Mouse (Mus musculus) kidney, postnatal 14 days (tissue): ENCODE measurements around the gene Rec114.

Experiments
- DNase-seq: peaks from one replicate; pipeline ENCODE4 v3.0.0; 2022; ENCODE audit warnings: mixed read lengths

Rec114 gene

DNA sequence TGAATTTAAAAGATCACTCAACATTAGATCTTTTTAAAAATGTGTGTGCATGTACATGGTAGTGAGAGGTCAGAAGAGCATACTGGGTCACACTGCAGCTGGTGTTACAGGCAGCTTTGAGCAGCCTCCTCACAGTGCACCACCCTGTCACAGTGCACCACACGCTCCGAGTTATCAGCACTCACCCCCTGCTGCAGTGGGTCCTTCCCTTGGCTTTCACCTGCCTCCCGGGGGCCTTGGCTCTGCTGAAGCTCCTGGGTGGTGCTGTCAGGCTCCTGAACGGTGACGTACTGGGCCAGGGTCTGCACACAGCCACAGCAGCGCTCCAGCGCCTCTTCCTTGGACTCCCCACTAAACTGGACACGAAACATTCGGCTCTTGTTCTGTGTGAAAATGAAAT, 83.8 kb downstream of the Rec114 start:
- DNase-seq: no peak

GRCm38 (mm10) chr9:58659331-58659730, 84.4 kb downstream of the Rec114 start:
- no peak for DNase-seq

GRCm38 (mm10) chr9:58658596-58659309, 85.0 kb downstream of the Rec114 start:
- DNase-seq: no peak

GRCm38 (mm10) chr9:58657735-58658512, 85.8 kb downstream of the Rec114 start:
- no peak for DNase-seq

GRCm38 (mm10) chr9:58656824-58657223, 86.9 kb downstream of the Rec114 start:
- DNase-seq: no peak

DNA sequence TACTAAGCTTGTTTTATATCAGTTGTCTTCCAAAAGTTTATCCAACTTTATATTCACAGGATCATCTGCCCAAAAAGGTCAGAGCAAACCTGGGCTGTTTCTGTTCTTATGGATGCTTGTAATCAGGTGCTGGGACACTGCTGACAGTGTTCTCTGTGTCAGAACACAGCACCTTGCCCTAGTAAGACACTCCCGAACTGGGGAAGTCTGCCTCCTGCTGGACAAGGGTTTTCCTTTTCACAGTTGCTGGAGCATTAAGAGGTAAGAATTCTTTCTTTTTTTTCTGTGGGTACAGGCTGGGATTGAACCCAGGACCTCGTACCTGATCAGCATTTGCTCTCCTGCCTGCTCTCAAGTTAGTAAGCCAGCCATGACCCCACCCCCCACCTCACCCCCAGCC, 87.4 kb downstream of the Rec114 start:
- DNase-seq: no peak

DNA sequence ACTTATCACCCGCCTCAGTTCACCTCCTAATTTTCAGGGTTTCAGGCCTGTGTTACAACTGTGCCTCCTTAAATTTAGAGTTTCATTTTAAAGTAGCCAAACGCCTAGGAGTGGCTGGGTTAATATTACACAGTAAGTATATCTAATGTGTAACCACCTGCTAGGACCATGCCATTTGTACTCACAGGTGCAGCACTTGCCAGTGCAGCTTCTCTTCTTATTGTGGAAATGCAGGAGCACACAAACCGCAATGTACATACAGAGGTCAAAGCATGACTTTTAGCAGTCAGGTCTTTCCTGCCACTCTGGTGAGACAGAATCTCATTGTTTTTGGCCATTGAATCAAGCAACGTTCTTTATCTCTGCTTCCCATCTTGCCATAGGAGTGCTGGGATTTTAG, 89.3 kb downstream of the Rec114 start:
- DNase-seq: no peak

GRCm38 (mm10) chr9:58651993-58652392, 91.8 kb downstream of the Rec114 start:
- DNase-seq: peak; percentile 51

DNA sequence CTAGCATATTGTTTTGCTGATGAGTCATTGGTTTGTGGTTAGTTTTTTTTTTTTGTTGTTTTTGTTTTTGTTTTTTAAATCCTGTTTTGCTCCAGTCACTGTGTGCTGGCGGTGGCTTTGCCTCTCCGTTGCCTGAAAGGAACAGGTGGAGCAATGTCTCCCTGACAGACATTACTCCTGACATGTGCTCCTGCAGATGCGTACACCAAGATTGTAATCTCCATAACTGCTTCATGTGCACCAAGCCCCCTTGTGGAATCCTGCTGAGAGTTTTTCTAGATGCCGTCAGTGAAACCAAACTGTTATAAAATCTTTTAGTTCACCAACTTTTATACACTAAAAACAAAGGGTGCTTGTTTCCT, 94.5 kb downstream of the Rec114 start:
- no peak for DNase-seq

DNA sequence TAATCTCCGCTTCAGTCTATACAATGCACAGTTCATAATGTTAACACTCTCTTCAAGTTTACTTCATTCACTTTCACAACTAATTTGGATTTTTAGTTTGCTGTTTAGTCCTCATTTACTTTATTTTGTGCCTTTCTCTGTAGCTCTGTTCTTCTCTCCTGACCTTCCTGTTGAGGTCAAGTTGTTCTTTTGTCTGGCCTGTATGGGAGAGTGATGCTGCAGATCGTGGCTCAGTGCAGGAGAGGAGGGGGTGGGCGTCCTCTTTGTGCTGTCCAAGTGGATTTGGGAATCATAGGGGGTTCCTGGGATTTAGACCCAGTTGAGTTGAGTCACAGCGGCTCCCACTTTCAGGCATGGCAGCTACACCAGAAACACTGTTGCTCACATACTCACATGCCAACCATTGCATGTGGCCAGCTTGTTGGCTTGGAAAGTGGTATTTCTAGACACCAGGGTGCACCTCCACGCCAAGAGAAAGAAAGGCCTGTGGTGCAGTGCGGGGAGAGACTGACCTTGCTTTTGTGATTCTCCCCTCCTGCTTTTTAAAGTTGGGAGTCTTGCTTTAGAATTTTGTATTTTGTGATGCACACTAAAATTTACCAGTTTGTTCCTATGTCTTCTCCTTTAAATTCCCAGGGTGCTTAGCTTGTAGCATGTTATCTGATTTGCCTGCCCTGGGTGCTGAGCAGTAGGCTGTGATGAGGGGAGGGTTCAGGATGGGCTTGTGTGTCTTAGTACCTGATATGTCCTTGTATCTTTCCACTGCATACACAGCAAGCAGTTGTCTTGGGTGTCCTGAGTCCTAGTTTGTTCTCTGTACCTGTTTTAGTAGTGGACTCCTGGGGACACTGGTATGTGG, 95.1 kb downstream of the Rec114 start:
- no peak for DNase-seq

- no peak for DNase-seq
Measured at GRCm38 (mm10) chr9:58630441-58630840, 113.3 kb downstream of the Rec114 start.

DNA sequence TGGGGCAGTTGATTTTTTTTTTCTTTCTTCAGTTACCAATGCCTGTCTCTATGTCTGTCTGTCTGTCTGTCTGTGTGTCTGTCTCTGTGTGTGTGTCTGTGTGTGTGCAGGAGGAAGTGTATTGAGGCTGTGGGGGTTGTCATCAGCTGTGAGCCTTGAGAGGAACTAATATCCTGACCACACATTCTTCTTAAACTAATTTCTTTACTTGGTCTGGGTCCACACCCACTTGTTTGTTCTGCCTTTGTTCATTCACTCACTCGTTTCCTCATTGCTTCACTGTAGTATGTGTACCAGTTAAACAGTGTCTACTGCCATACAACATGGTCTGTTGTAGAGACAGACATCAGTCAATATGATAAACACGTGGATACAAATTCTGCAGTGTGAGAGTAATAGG, 116.6 kb downstream of the Rec114 start:
- no peak for DNase-seq

GRCm38 (mm10) chr9:58623009-58623408, 120.8 kb downstream of the Rec114 start:
- DNase-seq: no peak

GRCm38 (mm10) chr9:58615064-58615938, 128.5 kb downstream of the Rec114 start:
- DNase-seq: no peak

- no peak for DNase-seq
Measured at GRCm38 (mm10) chr9:58613790-58614189, 130.0 kb downstream of the Rec114 start.
